Mouse (Mus musculus) G1E (cell line): ENCODE data around the gene Zc3hc1.

ENCODE experiments used
- CTCF ChIP-seq: IDR thresholded peaks from 2 replicates; pipeline ENCODE4 v1.5.1; 2012; ENCODE audit warnings: low read depth, low read length, inconsistent platforms, mixed read lengths
- GATA2 ChIP-seq: IDR thresholded peaks from 2 replicates; pipeline ENCODE4 v1.6.1; 2012; ENCODE audit warnings: low read depth, low read length, inconsistent platforms, borderline replicate concordance
- TAL1 ChIP-seq: conservative IDR thresholded peaks from 2 replicates; pipeline ENCODE4 v1.6.1; 2012; ENCODE audit warnings: low read depth, low read length, inconsistent platforms, mixed read lengths

DNA sequence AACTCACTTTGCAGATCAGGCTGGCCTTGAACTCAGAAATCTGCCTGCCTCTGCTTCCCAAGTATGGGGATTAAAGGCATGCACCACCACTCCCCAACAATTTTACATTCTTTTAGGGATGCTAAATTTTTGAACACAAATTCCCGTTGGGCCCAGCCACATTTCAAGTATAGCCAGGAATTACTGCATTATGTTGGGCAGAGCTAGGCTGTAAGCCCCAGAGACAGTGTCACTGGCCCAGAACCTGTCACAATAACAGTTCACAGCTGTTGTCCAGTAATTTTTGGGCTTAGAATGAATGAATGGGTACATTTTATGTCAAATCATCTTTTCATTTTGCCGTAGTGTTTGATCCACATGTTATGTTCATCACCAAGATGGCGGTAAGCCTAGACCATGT lies 45.6 kb upstream of the Zc3hc1 start:
- TF ChIP-seq CTCF (no peak), TAL1 (no peak), GATA2 (no peak)
